Mouse (Mus musculus): Measurements from ENCODE around the gene Pde4c. TPM values are rescaled to one million over a fixed set of nuclear protein-coding genes. Genes with fewer than 3 reads are reported as not detected.

Gene Pde4c
- polyA plus RNA-seq, 2 experiments: 0.74 to 1.6 TPM

DNA sequence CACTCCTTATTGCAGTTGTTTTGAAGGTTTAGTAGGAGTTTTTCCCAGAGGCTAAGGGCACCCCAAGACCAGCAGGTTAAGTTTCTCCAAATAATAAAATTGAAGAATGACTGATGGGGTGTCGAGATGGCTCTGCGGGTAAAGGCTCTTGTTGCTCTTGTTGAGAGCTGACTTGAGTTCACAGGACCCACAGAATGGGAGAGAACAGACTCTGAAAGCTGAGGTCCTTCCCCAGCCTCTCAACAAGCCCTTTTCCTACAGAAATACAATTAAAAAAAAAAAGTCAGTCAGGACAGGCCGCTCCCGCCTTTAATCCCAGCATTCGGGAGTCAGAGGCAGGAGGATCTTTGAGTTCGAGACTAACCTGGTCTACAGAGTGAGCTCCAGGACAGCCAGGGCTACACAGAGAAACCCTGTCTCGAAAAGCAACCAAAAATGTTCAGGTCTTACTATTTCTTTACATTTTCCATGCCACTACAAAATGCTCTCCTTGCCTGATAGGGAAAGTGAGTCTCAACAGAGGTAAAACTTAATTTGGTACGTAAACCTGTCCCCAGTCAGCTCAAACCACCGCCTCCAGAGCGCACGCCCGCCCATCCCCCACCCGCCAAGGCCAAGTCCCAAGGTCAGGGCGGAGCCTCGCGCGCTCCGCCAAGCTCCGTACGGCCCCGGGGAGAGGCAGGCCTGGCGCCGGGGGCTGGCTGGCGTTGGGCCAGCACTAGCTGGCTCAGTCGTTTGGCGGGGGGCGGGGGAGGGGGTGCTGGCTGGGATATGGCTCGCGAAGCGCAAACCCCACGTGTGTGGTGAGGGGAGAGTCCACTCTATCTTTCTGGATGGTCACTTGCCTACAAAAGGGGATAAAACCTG, 27.3 kb upstream of the Pde4c start:
- Histone ChIP-seq H3K4me1 (replicated peaks; ENCODE audit: control insufficient read depth in 2 of 2, insufficient read depth in 2 of 2, low read length in 1 of 2) (peaks cover 33 to 37% of the 10 kb centered on the region in 2 experiments), H3K4me3 (ENCODE audit: insufficient read depth in 1 of 2, low read depth in 2 of 2, low read length in 2 of 2) (peak overlapping the region; percentile 26 to 49; a peak in 3 of 4 replicates), H3K27ac (peak overlapping the region; percentile 88), H3K4me2 (ENCODE audit: low read depth) (peak overlapping the region; percentile 75), H3K36me3 (replicated peaks; ENCODE audit: control insufficient read depth, insufficient read depth, low read depth) (no peaks in the 10 kb centered on the region), H3K9me3 (ENCODE audit: control insufficient read depth, low read length) (no peaks in the 10 kb centered on the region), H3K27me3 (ENCODE audit: control insufficient read depth, insufficient read depth, low read length) (no peaks in the 10 kb centered on the region), H3K9ac (replicated peaks) (peak overlapping the region; percentile 74)
- WGBS (ENCODE audit: insufficient replicate concordance): 4% methylated on average over 31 of the region's 31 CpGs
- TF ChIP-seq EP300 (IDR thresholded peaks at IDR 0.05; ENCODE audit: low read depth) (no peak), CTCF (IDR thresholded peaks at IDR 0.05; ENCODE audit: low read depth) (no peak)
- DNase-seq (ENCODE audit: low read depth in 3 of 3, low spot score in 3 of 3): peak in 2 of 3 experiments; percentile 76 to 82
- peak; percentile 30 for ATAC-seq (ENCODE audit: insufficient read depth)

DNA sequence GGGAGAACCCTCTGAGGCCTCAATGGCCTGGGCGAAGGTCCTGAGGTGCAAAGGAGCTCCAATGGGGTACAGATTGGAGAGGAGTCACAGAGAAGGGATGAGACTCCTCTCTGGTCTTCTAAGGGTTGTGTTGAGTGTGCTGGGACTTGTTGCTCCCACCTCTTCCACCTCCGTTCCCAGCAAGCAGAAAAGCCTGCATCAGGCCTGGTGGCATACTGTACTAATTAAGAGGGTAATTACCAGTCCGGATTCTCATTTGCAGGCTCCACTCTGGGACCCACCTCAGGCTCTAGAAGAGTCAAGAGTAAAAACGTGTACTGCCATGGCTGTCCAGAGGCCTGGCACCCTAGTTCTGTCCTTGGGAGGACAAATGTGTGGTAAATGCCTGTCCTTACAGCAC, 26.6 kb upstream of the Pde4c start:
- no peak for ATAC-seq (ENCODE audit: insufficient read depth)
- DNase-seq (ENCODE audit: low read depth in 3 of 3, low spot score in 3 of 3): no peak
- Histone ChIP-seq H3K4me3 (ENCODE audit: insufficient read depth in 1 of 2, low read depth in 2 of 2, low read length in 2 of 2) (peak overlapping the region in 1 of 2 experiments; percentile 49; a peak in 2 of 4 replicates), H3K4me1 (replicated peaks; ENCODE audit: control insufficient read depth in 2 of 2, insufficient read depth in 2 of 2, low read length in 1 of 2) (peaks cover 33 to 39% of the 10 kb centered on the region in 2 experiments), H3K27ac (peak overlapping the region; percentile 88), H3K4me2 (ENCODE audit: low read depth) (peak overlapping the region; percentile 75), H3K9me3 (ENCODE audit: control insufficient read depth, low read length) (no peaks in the 10 kb centered on the region), H3K27me3 (ENCODE audit: control insufficient read depth, insufficient read depth, low read length) (no peaks in the 10 kb centered on the region), H3K9ac (replicated peaks) (peak overlapping the region; percentile 74), H3K36me3 (replicated peaks; ENCODE audit: control insufficient read depth, insufficient read depth, low read depth) (no peaks in the 10 kb centered on the region)
- TF ChIP-seq EP300 (IDR thresholded peaks at IDR 0.05; ENCODE audit: low read depth): no peak
- no peak for TF ChIP-seq CTCF (IDR thresholded peaks at IDR 0.05; ENCODE audit: low read depth)
- WGBS (ENCODE audit: insufficient replicate concordance): 51% methylated on average over 4 of the region's 4 CpGs

DNA sequence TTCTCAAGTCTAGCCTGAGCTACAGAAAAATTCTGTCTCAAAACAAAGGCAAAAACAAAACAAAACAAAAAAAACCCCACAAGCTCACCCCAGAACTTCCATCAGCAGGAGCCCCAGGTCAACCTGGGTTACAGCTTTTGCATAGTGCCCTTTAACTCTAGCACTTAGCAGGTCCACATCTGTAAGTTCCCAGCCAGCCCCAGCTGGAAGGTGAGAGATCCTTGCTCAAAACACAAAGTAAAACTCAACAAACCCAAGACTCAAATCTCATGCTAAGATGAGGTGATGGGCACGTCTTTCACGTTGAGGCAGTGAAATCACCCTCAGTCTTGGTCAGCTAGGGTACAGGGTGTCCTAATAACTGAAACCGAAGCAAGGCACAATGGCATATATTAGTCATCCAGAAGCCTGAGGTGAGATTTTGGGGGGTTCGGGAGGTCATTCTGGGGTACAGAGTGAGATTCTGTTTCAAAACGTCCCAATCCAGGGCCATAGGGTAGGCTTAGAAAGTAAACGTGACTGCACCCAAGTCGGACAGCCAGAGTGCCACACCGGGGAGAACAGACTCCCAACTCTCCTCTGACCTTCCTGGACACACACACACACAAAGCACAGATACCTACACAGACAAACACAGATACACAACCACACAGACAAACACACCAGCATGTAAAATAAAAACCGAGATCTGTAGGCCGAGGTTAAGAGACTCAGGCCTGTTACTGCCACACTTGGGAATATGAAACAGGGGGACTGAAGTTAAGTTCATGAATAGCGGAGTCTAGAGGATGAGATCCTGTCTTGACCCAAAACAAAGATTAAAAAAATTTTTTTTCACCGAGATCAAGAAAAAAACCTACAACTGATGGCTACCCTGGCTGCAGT, 25.9 kb upstream of the Pde4c start:
- Histone ChIP-seq H3K4me1 (replicated peaks; ENCODE audit: control insufficient read depth in 2 of 2, insufficient read depth in 2 of 2, low read length in 1 of 2) (peaks cover 33 to 39% of the 10 kb centered on the region in 2 experiments), H3K27ac (peak overlapping the region; percentile 88), H3K4me3 (ENCODE audit: insufficient read depth in 1 of 2, low read depth in 2 of 2, low read length in 2 of 2) (peak overlapping the region; percentile 41 to 55), H3K36me3 (replicated peaks; ENCODE audit: control insufficient read depth, insufficient read depth, low read depth) (no peaks in the 10 kb centered on the region), H3K27me3 (ENCODE audit: control insufficient read depth, insufficient read depth, low read length) (no peaks in the 10 kb centered on the region), H3K9ac (replicated peaks) (peak overlapping the region; percentile 74), H3K4me2 (ENCODE audit: low read depth) (peak overlapping the region; percentile 80), H3K9me3 (ENCODE audit: control insufficient read depth, low read length) (no peaks in the 10 kb centered on the region)
- ATAC-seq (ENCODE audit: insufficient read depth): no peak
- TF ChIP-seq CTCF (IDR thresholded peaks at IDR 0.05; ENCODE audit: low read depth) (no peak), EP300 (IDR thresholded peaks at IDR 0.05; ENCODE audit: low read depth) (no peak)
- DNase-seq (ENCODE audit: low read depth in 3 of 3, low spot score in 3 of 3): no peak
- WGBS (ENCODE audit: insufficient replicate concordance): 66% methylated on average over 12 of the region's 12 CpGs

DNA sequence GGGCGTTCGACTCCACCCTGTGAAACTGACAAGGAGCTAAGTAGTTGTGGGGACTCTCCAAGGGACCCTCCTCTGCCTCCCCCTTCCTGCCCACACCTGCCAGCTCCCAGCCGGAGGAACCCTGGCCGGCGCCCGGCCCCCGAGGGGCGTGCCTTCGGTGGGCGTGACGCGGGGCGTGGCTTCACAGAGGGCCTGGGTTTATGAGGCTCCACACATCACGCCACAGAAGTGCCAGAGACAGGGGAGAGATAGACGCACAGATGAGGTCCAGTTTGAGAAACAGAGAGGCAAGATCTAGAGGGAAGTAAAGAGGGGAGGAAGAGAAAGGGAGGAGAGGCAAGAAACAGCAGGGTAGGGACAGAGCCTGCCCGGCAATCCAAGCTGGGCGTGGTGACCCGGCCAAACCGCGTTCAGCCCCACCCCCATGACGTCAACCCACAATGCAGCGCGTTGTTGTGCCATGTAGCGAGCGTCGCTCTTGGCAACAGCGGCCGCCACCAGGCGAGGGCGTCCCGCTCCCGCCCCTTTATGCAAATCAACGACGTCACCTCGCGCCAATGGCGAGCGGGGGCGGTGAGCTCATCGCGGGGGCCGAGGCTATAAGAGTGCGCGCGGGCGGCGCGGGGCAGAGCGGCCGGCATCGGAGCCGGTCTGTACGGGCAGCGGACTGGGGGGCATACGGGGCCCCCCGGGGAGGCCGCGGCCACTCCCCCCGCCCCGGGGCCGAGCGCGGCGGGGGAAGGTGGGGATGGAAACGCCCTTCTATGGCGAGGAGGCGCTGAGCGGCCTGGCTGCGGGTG, 25.0 kb upstream of the Pde4c start, which contains the start of gene Jund:
Gene Jund (plus strand): TSS at position 640 of the 800 bp plus-strand sequence.
- Histone ChIP-seq H3K4me1 (replicated peaks; ENCODE audit: control insufficient read depth in 2 of 2, insufficient read depth in 2 of 2, low read length in 1 of 2) (peaks cover 33 to 36% of the 10 kb centered on the region in 2 experiments), H3K9ac (replicated peaks) (peak within 1 kb of the TSS; percentile 87), H3K4me2 (ENCODE audit: low read depth) (peak within 1 kb of the TSS; percentile 80), H3K27ac (peak within 1 kb of the TSS; percentile 91), H3K27me3 (ENCODE audit: control insufficient read depth, insufficient read depth, low read length) (no peaks in the 10 kb centered on the region), H3K36me3 (replicated peaks; ENCODE audit: control insufficient read depth, insufficient read depth, low read depth) (no peaks in the 10 kb centered on the region), H3K9me3 (ENCODE audit: control insufficient read depth, low read length) (no peaks in the 10 kb centered on the region), H3K4me3 (ENCODE audit: insufficient read depth in 1 of 2, low read depth in 2 of 2, low read length in 2 of 2) (peak within 1 kb of the TSS; percentile 75 to 84)
- TF ChIP-seq CTCF (IDR thresholded peaks at IDR 0.05; ENCODE audit: low read depth): peak; percentile 34
- peak; percentile 65 for TF ChIP-seq EP300 (IDR thresholded peaks at IDR 0.05; ENCODE audit: low read depth)
- DNase-seq (ENCODE audit: low read depth in 3 of 3, low spot score in 3 of 3) (peak; percentile 98 to 99 (median 98)), ATAC-seq (ENCODE audit: insufficient read depth) (peak; percentile 83)
- WGBS (ENCODE audit: insufficient replicate concordance): under 1% methylated on average over 68 of the region's 69 CpGs

Measured in liver, embryonic 14.5 days (tissue).